Mouse (Mus musculus) midbrain, postnatal 0 days (tissue): Measurements from ENCODE around the gene Emc1. TPM values are rescaled to one million over a fixed set of nuclear protein-coding genes. Genes with fewer than 3 reads are reported as not detected.

Experiments used
- ATAC-seq: fragments of 200-750 bp; cut with Nextera tagmentation; 2 replicates; pipeline ENCODE4 v1.8.0; 2017; ENCODE audit warnings: moderate number of reproducible peaks, mild to moderate bottlenecking, moderate TSS enrichment, moderate library complexity; ENCODE audit not compliant: low FRiP score
- DNase-seq: peaks from one replicate; pipeline ENCODE4 v3.0.0-alpha.2; 2015; ENCODE audit warnings: low spot score
- H3K27ac ChIP-seq: fragments of 300-500 bp; sonication (generic); 2 replicates; pipeline ENCODE4 v1.5.1; 2014; ENCODE audit warnings: low read depth, mild to moderate bottlenecking, low read length, mixed read lengths
- H3K27me3 ChIP-seq: fragments of 300-500 bp; sonication (generic); 2 replicates; pipeline ENCODE4 v1.6.1; 2014; ENCODE audit warnings: low read length, control low read depth, mixed read lengths; ENCODE audit not compliant: insufficient read depth
- H3K36me3 ChIP-seq: fragments of 300-500 bp; sonication (generic); 2 replicates; pipeline ENCODE4 v1.6.1; 2014; ENCODE audit warnings: low read length, control low read depth, mixed read lengths; ENCODE audit not compliant: insufficient read depth
- H3K4me1 ChIP-seq: fragments of 300-500 bp; sonication (generic); 2 replicates; pipeline ENCODE4 v1.6.1; 2014; ENCODE audit warnings: mild to moderate bottlenecking, control low read depth, antibody characterized with exemption, low read length, mixed read lengths; ENCODE audit not compliant: insufficient read depth
- H3K4me2 ChIP-seq: fragments of 300-500 bp; sonication (generic); 2 replicates; pipeline ENCODE4 v1.6.1; 2014; ENCODE audit warnings: low read depth, mild to moderate bottlenecking, low read length, mixed read lengths; ENCODE audit not compliant: poor library complexity, severe bottlenecking
- H3K4me3 ChIP-seq: fragments of 300-500 bp; sonication (generic); 2 replicates; pipeline ENCODE4 v1.5.1; 2014; ENCODE audit warnings: low read depth, mild to moderate bottlenecking, low read length, moderate library complexity
- H3K9ac ChIP-seq: fragments of 300-500 bp; sonication (generic); replicated peaks from 2 replicates; pipeline ENCODE4 v1.6.1; 2014; ENCODE audit warnings: mild to moderate bottlenecking, low read length, moderate library complexity, mixed read lengths; ENCODE audit not compliant: poor library complexity, severe bottlenecking
- H3K9me3 ChIP-seq: fragments of 300-500 bp; sonication (generic); 2 replicates; pipeline ENCODE4 v1.6.1; 2016; ENCODE audit warnings: low read length, control low read depth
- CTCF ChIP-seq: IDR thresholded peaks from 2 replicates; pipeline ENCODE4 v1.5.1; 2016; ENCODE audit warnings: antibody characterized with exemption, mild to moderate bottlenecking
- WGBS: fragments of 180-500 bp; shearing (Covaris S2); extraction: QIAGEN DNeasy Blood & Tissue Kit; methylation state at CpG from one replicate; pipeline ENCODE4 v1.1.7; 2014; 5-methylcytosine and 5-hydroxymethylcytosine counted together
- microRNA-seq: library from miRNA; unstranded; fragments of <30 nt; microRNA quantifications from one replicate; pipeline ENCODE4, GENCODE M21; 2016; ENCODE audit warnings: borderline number of aligned reads
- polyA plus RNA-seq: library from polyadenylated mRNA; unstranded; fragments of >200 nt; fragmentation: Nextera tagmentation; extraction: Ambion mirVana; gene quantifications from 2 replicates; pipeline ENCODE4 v1.2.1, GENCODE M21; 2015
- total RNA-seq: library from RNA; depleted of rRNA; stranded (reverse); fragments of >200 nt; gene quantifications from 2 replicates; pipeline ENCODE4 v1.2.3, GENCODE M21; 2014; rRNA removed

Gene Emc1
- total and polyA plus RNA-seq, 2 experiments from 2014 or later: 50.3 to 78.3 TPM

DNA sequence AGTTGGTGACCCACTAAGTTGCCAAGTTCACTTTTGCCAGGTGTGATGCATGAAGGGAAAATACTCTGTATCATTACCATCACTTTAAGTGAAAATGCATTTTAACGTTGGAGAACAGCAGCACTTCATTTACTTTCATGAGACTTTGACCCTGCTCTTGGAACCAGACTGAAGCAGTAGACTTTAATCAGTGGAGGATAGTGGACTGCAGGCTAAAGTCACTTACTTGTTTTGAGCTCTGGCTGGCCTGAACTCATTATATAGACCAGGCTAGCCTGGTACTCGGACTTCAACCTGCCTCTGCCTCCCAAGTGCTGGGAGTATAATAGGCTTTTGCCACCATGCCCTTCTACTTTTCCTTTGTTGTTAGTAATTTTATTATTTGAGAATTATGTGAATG, 70.9 kb downstream of the Emc1 start:
- Histone ChIP-seq H3K9ac (no peak overlapping the region), H3K36me3 (peaks cover 96% of the 10 kb centered on the region), H3K27ac (no peak overlapping the region), H3K4me2 (no peak overlapping the region), H3K4me1 (no peaks in the 10 kb centered on the region), H3K4me3 (no peak overlapping the region), H3K9me3 (no peaks in the 10 kb centered on the region), H3K27me3 (no peaks in the 10 kb centered on the region)
- 83% methylated on average over 2 of the region's 2 CpGs for WGBS
- DNase-seq: no peak
- ATAC-seq: no peak
- TF ChIP-seq CTCF: no peak

Small RNAs within 50 kb of the gene (microRNA-seq; reads per million reads assigned to microRNA genes)
- gene Gm24245 (1.7 reads per million), gene Gm25732 (not detected)

Other genes starting within 250 kb of the Emc1 start
- gene Minos1, start 221.5 kb upstream of the Emc1 start, total RNA-seq: 21.9 and 31.0 TPM in 2 replicates
- 377 and 397 TPM in 2 replicates for gene Minos1, start 221.5 kb upstream of the Emc1 start, polyA plus RNA-seq
- 84.0 and 108 TPM in 2 replicates for gene Capzb, start 159.7 kb upstream of the Emc1 start, total RNA-seq
- 308 and 309 TPM in 2 replicates for gene Capzb, start 159.7 kb upstream of the Emc1 start, polyA plus RNA-seq
- 19.3 and 26.5 TPM in 2 replicates for gene Pqlc2, start 41.9 kb upstream of the Emc1 start, total RNA-seq
- 10.9 and 15.2 TPM in 2 replicates for gene Pqlc2, start 41.9 kb upstream of the Emc1 start, polyA plus RNA-seq
- 45.0 and 65.4 TPM in 2 replicates for gene Akr7a5, start 41.8 kb upstream of the Emc1 start, total RNA-seq
- 64.4 and 65.6 TPM in 2 replicates for gene Akr7a5, start 41.8 kb upstream of the Emc1 start, polyA plus RNA-seq
- gene Mrto4, start within 50 bp of the Emc1 start, total RNA-seq: 32.0 and 36.1 TPM in 2 replicates
- 68.3 and 75.0 TPM in 2 replicates for gene Mrto4, start within 50 bp of the Emc1 start, polyA plus RNA-seq
- 164 and 176 TPM in 2 replicates for gene Ubr4, start within 50 bp of the Emc1 start, total RNA-seq
- gene Ubr4, start within 50 bp of the Emc1 start, polyA plus RNA-seq: 59.8 and 63.6 TPM in 2 replicates
- gene Iffo2, start 178.0 kb downstream of the Emc1 start, total RNA-seq: 14.8 and 18.1 TPM in 2 replicates
- gene Iffo2, start 178.0 kb downstream of the Emc1 start, polyA plus RNA-seq: 4.3 and 5.8 TPM in 2 replicates